Mouse (Mus musculus): ENCODE data around the gene Gm20715.
"Not testable (repeated sequence)": the region's sequence is repeated elsewhere in the genome, so short reads cannot be mapped to it uniquely, and the experiment has no call there.

The Gm20715 gene

GRCm38 (mm10) chr7:6429381-6429780, 19.3 kb downstream of the Gm20715 start:
- DNase-seq (ENCODE audit: low read depth, low spot score), result no peak

- no peak for DNase-seq (ENCODE audit: low read depth, low spot score)
Measured at GRCm38 (mm10) chr7:6430342-6430741, 20.3 kb downstream of the Gm20715 start.

- no peak for DNase-seq (ENCODE audit: low read depth, low spot score)
Measured at GRCm38 (mm10) chr7:6438388-6438787, 28.3 kb downstream of the Gm20715 start, which contains the start of gene Olfr1344. Gene Olfr1344 (plus strand): TSS chr7:6438688.

GRCm38 (mm10) chr7:6441173-6441572, 31.1 kb downstream of the Gm20715 start:
- DNase-seq (ENCODE audit: low read depth, low spot score), result no peak

GRCm38 (mm10) chr7:6447771-6448170, 37.7 kb downstream of the Gm20715 start:
- DNase-seq (ENCODE audit: low read depth, low spot score), result no peak

GRCm38 (mm10) chr7:6455868-6456267, 45.8 kb downstream of the Gm20715 start, which contains the start of gene Olfr1336:
Gene Olfr1336 (plus strand): TSS chr7:6456168.
- DNase-seq (ENCODE audit: low read depth, low spot score), result no peak

- no peak for DNase-seq (ENCODE audit: low read depth, low spot score)
Measured at GRCm38 (mm10) chr7:6456399-6456798, 46.3 kb downstream of the Gm20715 start.

GRCm38 (mm10) chr7:6466951-6467350, 56.9 kb downstream of the Gm20715 start, which contains the start of gene Olfr1346:
Gene Olfr1346 (plus strand): TSS chr7:6467101.
- no peak for DNase-seq (ENCODE audit: low read depth, low spot score)

- not testable (repeated sequence) for DNase-seq (ENCODE audit: low read depth, low spot score)
Measured at GRCm38 (mm10) chr7:6477633-6478032, 67.6 kb downstream of the Gm20715 start.

GRCm38 (mm10) chr7:6486841-6487240, 76.8 kb downstream of the Gm20715 start, which contains the start of gene Olfr5:
Gene Olfr5 (minus strand): TSS chr7:6486941.
- DNase-seq (ENCODE audit: low read depth, low spot score), result no peak
